Mouse (Mus musculus) intestine, embryonic 16.5 days (tissue): Measurements from ENCODE around the gene Ermard. TPM values are rescaled to one million over a fixed set of nuclear protein-coding genes. Genes with fewer than 3 reads are reported as not detected.

Experiments
- ATAC-seq: fragments of 200-750 bp; cut with Nextera tagmentation; 2 replicates; pipeline ENCODE4 v1.8.0; 2017; ENCODE audit warnings: moderate TSS enrichment, moderate library complexity
- H3K27ac ChIP-seq: fragments of 300-500 bp; sonication (generic); 2 replicates; pipeline ENCODE4 v1.5.1; 2014; ENCODE audit warnings: mild to moderate bottlenecking, low read length
- H3K27me3 ChIP-seq: fragments of 300-500 bp; sonication (generic); replicated peaks from 2 replicates; pipeline ENCODE4 v1.6.1; 2014; ENCODE audit warnings: low read length, control low read depth, mixed read lengths; ENCODE audit not compliant: control insufficient read depth, insufficient read depth
- H3K36me3 ChIP-seq: fragments of 300-500 bp; sonication (generic); 2 replicates; pipeline ENCODE4 v1.6.1; 2014; ENCODE audit warnings: low read length, control low read depth; ENCODE audit not compliant: control insufficient read depth, insufficient read depth
- H3K4me1 ChIP-seq: fragments of 300-500 bp; sonication (generic); 2 replicates; pipeline ENCODE4 v1.6.1; 2014; ENCODE audit warnings: low read length, control low read depth, mixed read lengths; ENCODE audit not compliant: control insufficient read depth, insufficient read depth
- H3K4me2 ChIP-seq: fragments of 300-500 bp; sonication (generic); 2 replicates; pipeline ENCODE4 v1.6.1; 2014; ENCODE audit warnings: low read depth, low read length, control low read depth
- H3K4me3 ChIP-seq: fragments of 300-500 bp; sonication (generic); 2 replicates; pipeline ENCODE4 v1.5.1; 2014; ENCODE audit warnings: mild to moderate bottlenecking, low read length
- H3K9ac ChIP-seq: fragments of 300-500 bp; sonication (generic); 2 replicates; pipeline ENCODE4 v1.6.1; 2014; ENCODE audit warnings: low read depth, low read length
- H3K9me3 ChIP-seq: fragments of 300-500 bp; sonication (generic); 2 replicates; pipeline ENCODE4 v1.6.1; 2016; ENCODE audit warnings: low read length, control low read depth; ENCODE audit not compliant: control insufficient read depth
- WGBS: fragments of 180-500 bp; shearing (Covaris S2); extraction: QIAGEN DNeasy Blood & Tissue Kit; methylation state at CpG from one replicate; pipeline ENCODE4 v1.1.7; 2014; 5-methylcytosine and 5-hydroxymethylcytosine counted together
- polyA plus RNA-seq: library from polyadenylated mRNA; unstranded; fragments of >200 nt; fragmentation: Nextera tagmentation; extraction: Ambion mirVana; gene quantifications from 2 replicates; pipeline ENCODE4 v1.2.1, GENCODE M21; 2015

The Ermard gene
- polyA plus RNA-seq, 1 experiment from 2014 or later, result 58.1 TPM

DNA sequence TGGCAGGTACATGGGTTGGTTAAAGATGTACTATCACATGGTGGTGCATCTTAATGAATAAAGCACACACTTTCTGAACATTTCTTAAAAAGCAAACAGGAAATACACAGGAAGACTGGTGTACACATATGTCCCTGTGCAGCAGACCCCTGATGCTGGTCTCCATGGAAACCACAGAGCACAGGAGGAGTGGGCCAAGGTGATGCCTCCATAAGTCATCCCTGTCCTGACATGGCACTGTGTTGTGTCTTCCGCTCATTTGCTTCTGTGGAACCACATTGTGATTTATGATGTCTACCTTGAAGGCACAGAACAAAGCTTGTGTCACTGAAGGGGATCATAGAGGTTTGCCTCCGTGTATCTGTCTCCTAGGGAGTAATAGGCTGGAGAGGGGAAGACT, 31.2 kb downstream of the Ermard start:
- Histone ChIP-seq H3K9me3 (no peaks in the 10 kb centered on the region), H3K27ac (no peak overlapping the region), H3K27me3 (no peaks in the 10 kb centered on the region), H3K4me1 (peaks cover 30% of the 10 kb centered on the region), H3K4me2 (no peak overlapping the region), H3K9ac (no peak overlapping the region), H3K4me3 (no peak overlapping the region), H3K36me3 (no peaks in the 10 kb centered on the region)
- no peak for ATAC-seq
- 75% methylated on average over 2 of the region's 2 CpGs for WGBS

DNA sequence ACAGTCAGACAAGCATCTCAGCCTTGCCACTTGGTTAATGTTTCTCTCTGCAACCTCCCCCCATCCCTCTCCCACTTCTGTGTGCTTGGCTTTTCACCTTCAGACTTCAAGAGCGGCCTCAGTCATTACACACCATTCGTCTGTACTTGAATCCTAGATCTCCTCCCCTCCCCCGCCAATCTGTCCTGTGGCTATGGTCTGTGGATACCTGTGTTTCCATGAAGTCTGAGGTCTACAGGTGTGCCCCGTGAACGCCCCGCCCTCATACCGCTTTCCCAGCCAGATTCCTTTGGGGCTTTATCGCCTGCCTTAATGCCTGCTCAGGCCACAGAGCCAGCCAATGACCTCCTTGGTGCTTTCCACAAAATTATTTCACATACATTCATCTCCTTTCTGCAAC, 34.0 kb downstream of the Ermard start:
- Histone ChIP-seq H3K36me3 (no peaks in the 10 kb centered on the region), H3K27ac (peak overlapping the region; percentile 54), H3K9me3 (no peaks in the 10 kb centered on the region), H3K4me1 (peaks cover 28% of the 10 kb centered on the region), H3K27me3 (no peaks in the 10 kb centered on the region), H3K4me3 (no peak overlapping the region), H3K4me2 (no peak overlapping the region), H3K9ac (no peak overlapping the region)
- peak; percentile 78 for ATAC-seq
- 59% methylated on average over 8 of the region's 8 CpGs for WGBS

DNA sequence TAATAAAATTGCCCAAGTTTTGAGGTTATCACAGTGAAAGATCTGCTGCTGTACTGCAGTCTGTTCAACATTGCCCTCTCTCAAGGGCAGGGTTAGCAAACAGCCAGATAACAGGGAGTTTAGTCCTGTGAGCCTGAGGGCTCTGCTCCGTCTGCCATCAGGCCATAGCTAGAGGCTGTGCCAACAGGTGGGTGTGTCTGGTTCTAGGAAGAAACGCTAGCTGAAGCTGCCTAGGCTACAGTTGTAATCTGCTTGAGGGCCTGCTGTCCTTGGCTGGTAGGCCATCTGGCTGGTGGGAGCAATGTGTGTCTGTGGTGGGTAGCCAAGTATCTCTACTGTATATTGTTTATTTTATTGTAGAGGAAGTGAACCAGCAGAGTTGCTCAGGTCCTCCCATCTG, 36.5 kb downstream of the Ermard start:
- Histone ChIP-seq H3K36me3 (no peaks in the 10 kb centered on the region), H3K9me3 (no peaks in the 10 kb centered on the region), H3K27me3 (no peaks in the 10 kb centered on the region), H3K4me3 (no peak overlapping the region), H3K4me2 (no peak overlapping the region), H3K4me1 (peaks cover 34% of the 10 kb centered on the region), H3K9ac (0 out of 2 replicates have a peak overlapping the region, but pooled peaks have one; percentile 4), H3K27ac (peak overlapping the region; percentile 52; the same call in 1 of the 2 replicates)
- peak; percentile 64 for ATAC-seq
- 23% methylated on average over 2 of the region's 2 CpGs for WGBS

DNA sequence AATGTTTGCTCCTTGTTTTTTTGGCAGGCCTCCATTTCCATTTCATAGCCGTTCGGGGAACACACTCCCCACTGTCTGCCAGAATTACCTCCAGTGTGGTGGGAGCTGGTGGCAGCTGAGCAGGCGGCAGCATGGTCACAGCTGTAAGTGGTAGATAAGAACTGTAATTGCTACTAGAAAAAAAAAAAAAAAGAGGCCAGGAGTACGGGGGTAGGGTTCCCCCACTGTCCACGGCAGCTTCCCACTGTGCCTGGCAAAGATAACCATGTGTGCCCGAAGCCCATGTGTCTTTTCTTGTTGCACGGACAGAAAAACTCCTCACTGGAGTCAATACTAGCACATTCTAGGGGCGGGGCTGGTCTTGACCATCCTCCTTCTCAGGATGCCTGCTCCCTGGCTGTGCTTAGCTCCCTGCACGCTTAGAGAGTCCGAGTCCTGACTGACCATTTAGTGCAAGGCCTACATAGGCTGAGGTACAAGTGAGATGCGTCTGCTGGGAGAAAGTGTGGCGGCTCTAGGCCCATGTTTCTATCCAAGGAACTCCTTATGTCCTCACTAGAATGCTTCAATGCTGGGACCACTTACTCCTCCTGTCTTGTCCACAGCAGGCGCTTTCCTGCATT, 43.3 kb downstream of the Ermard start:
- 60% methylated on average over 13 of the region's 13 CpGs for WGBS
- Histone ChIP-seq H3K9me3 (no peaks in the 10 kb centered on the region), H3K27ac (no peak overlapping the region), H3K9ac (no peak overlapping the region), H3K36me3 (no peaks in the 10 kb centered on the region), H3K27me3 (no peaks in the 10 kb centered on the region), H3K4me1 (peaks cover 20% of the 10 kb centered on the region), H3K4me3 (no peak overlapping the region), H3K4me2 (no peak overlapping the region)
- peak; percentile 11; the same call in 1 of the 2 replicates for ATAC-seq

DNA sequence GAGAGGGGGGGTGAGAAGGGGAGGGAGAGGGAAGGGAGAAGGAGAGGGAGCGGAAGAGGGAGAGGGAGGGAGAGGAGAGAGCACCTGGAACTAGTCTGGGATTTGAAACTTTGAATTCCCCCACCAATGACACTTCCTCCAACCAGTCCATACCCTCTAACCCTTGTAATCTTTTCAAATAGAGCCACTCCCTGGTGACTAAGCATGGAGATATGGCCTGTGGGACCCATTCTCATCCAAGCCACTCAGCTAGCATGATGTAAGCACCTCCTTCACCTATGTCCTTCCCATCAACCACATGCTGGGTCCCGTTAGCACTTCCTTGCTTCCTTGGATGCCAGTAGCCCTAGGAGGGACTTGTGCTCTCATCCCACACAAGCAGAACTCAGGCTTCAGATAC, 44.0 kb downstream of the Ermard start:
- Histone ChIP-seq H3K36me3 (no peaks in the 10 kb centered on the region), H3K4me1 (peaks cover 20% of the 10 kb centered on the region), H3K9ac (no peak overlapping the region), H3K4me2 (no peak overlapping the region), H3K27ac (no peak overlapping the region), H3K4me3 (no peak overlapping the region), H3K27me3 (no peaks in the 10 kb centered on the region), H3K9me3 (no peaks in the 10 kb centered on the region)
- peak; percentile 72 for ATAC-seq
- 73% methylated on average over 2 of the region's 2 CpGs for WGBS

DNA sequence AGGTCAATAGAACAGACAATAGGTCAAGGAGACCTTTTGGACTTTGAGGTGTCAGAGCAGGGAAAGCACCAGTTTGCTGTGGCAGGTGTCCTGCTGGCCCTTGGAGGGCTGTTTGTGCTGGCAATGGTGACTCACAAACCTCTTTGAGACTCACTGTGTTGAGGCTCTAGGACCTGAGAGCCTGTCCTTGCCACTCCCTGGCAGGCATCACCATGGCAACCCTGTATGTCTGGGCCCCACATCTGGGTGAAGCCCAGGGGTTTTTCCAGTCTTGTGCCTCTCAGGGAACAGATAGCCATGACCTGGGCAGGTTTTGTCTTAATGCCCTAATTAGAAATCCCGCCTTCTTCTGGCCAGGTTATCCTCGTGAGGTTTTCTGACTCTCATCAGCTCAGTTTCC, 47.2 kb downstream of the Ermard start:
- H3K4me3 ChIP-seq, result no peak overlapping the region
- H3K9ac ChIP-seq, result no peak overlapping the region
- H3K4me1 ChIP-seq, result peaks cover 13% of the 10 kb centered on the region
- H3K36me3 ChIP-seq, result no peaks in the 10 kb centered on the region
- ATAC-seq, result peak; percentile 82
- H3K4me2 ChIP-seq, result no peak overlapping the region
- H3K27ac ChIP-seq, result no peak overlapping the region
- H3K27me3 ChIP-seq, result no peaks in the 10 kb centered on the region
- 44% methylated on average over 2 of the region's 2 CpGs for WGBS
- no peaks in the 10 kb centered on the region for H3K9me3 ChIP-seq

DNA sequence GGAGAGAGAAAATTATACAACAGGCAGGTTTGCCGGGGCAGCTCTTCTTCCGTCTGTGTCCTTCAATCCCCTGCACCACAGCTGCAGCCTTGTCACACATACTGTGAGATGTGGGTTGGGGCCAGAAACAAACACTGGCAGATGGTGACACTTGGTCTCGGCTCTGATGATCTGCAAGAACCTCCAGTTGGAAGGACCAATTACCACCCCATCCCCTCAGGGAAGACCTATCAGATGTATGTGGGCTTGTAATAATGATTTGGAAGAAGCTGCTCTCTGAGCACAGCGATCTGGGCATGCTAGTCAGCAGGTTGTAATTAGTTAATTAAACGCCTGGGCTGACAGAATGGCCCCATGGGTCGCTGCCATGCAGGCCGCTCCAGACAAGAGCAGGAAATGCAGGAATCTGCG, 47.6 kb downstream of the Ermard start:
- H3K27me3 ChIP-seq, result no peaks in the 10 kb centered on the region
- H3K27ac ChIP-seq, result no peak overlapping the region
- no peaks in the 10 kb centered on the region for H3K9me3 ChIP-seq
- H3K36me3 ChIP-seq, result no peaks in the 10 kb centered on the region
- ATAC-seq, result peak; percentile 24; the same call in 1 of the 2 replicates
- H3K4me2 ChIP-seq, result no peak overlapping the region
- no peak overlapping the region for H3K9ac ChIP-seq
- H3K4me1 ChIP-seq, result peaks cover 15% of the 10 kb centered on the region
- 24% methylated on average over 8 of the region's 8 CpGs for WGBS
- H3K4me3 ChIP-seq, result no peak overlapping the region

DNA sequence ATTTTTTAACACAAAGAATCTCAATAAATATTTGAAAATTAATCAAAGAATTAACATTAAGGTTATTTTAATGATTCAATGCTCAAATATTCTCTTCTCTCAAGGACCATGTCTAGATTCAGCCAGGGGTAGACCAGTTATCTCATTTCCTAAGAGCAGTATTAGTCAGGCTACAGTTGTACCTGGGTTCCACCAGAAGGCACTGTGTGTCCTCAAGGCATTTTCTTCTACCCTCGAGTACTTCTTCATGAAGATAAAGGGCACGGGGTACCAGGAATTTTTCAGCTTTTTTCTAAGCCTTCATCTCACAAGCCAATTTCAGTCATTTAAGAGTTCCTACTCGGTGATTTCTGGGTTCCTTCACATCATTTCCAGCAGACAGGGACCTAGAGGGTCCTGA, 50.7 kb downstream of the Ermard start:
- H3K4me1 ChIP-seq, result peaks cover 17% of the 10 kb centered on the region
- no peak overlapping the region for H3K27ac ChIP-seq
- H3K9ac ChIP-seq, result no peak overlapping the region
- H3K4me3 ChIP-seq, result no peak overlapping the region
- no peaks in the 10 kb centered on the region for H3K36me3 ChIP-seq
- WGBS, result 84% methylated on average over 3 of the region's 3 CpGs
- ATAC-seq, result no peak
- H3K9me3 ChIP-seq, result no peaks in the 10 kb centered on the region
- no peak overlapping the region for H3K4me2 ChIP-seq
- H3K27me3 ChIP-seq, result no peaks in the 10 kb centered on the region

DNA sequence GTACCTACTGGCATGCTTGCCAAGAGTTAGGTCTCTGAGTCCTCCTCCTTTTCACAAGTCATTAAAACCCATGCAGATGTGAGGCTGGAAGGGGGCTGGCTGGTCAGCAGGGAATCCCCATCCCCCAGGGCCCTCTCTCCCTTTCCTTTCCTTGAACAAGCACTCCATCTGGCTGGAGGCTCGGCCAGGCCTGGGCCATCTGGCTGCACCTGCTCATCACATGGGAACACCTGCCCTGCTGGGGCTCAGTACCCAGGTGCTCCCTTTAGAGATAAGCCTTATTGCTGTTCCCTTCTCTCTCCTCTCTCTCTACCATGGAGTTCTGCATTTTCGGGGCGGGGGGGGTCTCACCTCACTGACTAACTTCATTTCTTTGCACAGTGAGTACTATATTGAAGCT, 52.5 kb downstream of the Ermard start:
- no peak overlapping the region for H3K9ac ChIP-seq
- no peaks in the 10 kb centered on the region for H3K36me3 ChIP-seq
- whole genome bisulfite sequencing, result 28% methylated on average over 3 of the region's 3 CpGs
- H3K4me2 ChIP-seq, result no peak overlapping the region
- peak; percentile 83 for ATAC-seq
- peaks cover 10% of the 10 kb centered on the region for H3K4me1 ChIP-seq
- H3K9me3 ChIP-seq, result no peaks in the 10 kb centered on the region
- H3K4me3 ChIP-seq, result no peak overlapping the region
- no peaks in the 10 kb centered on the region for H3K27me3 ChIP-seq
- H3K27ac ChIP-seq, result no peak overlapping the region

DNA sequence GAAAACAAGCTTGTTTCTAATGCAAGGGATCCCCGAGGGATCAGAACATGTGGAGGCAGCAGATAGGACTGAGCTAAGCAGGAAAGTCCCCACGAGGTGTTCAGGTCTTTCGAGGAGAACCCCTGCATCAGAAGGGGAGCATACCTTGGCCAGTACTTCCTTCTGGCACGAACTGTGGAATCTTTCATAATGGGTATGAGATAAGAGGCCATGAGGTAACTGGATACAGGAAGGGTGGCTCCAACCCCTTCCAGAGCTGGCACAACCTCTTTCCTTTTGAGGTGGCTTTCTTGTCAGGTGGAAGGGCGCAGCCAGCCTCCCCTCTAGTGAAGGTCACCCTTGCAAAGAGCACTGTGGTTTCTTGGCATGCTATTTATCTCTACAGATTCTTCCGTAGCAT, 55.8 kb downstream of the Ermard start:
- Histone ChIP-seq H3K4me3 (no peak overlapping the region), H3K4me1 (peaks cover 4% of the 10 kb centered on the region; the same call in 1 of the 2 replicates), H3K27me3 (no peaks in the 10 kb centered on the region), H3K27ac (no peak overlapping the region), H3K36me3 (no peaks in the 10 kb centered on the region), H3K9ac (no peak overlapping the region), H3K4me2 (no peak overlapping the region), H3K9me3 (no peaks in the 10 kb centered on the region)
- no peak for ATAC-seq
- 77% methylated on average over 6 of the region's 6 CpGs for WGBS
